Mouse (Mus musculus): ENCODE measurements around the gene Anp32b. TPM values are rescaled to one million over a fixed set of nuclear protein-coding genes. Genes with fewer than 3 reads are reported as not detected.

The Anp32b gene
- total RNA-seq (2021) = 10 to 100 TPM; 63.2 to 66.2 TPM
- long read RNA-seq, experiment 1, transcript Anp32b-201 (7 exons, 1,716 nt) = major isoform, 65 of 79 reads
- long read RNA-seq, experiment 1, partial matches to known transcripts = 0 of 79 reads
- long read RNA-seq, experiment 1, other reads (novel, unspliced or antisense) = 14 of 79 reads
- long read RNA-seq, experiment 2, transcript Anp32b-201 (7 exons, 1,716 nt) = major isoform, 58 of 72 reads
- long read RNA-seq, experiment 2, partial matches to known transcripts = 4 of 72 reads
- long read RNA-seq, experiment 2, other reads (novel, unspliced or antisense) = 10 of 72 reads

- peak; percentile 91 for DNase-seq (ENCODE audit: low spot score)
Observed at GRCm38 (mm10) chr4:46450519-46451131, at the start of gene Anp32b. Gene Anp32b, plus strand, starts transcription at chr4:46450902.

DNA sequence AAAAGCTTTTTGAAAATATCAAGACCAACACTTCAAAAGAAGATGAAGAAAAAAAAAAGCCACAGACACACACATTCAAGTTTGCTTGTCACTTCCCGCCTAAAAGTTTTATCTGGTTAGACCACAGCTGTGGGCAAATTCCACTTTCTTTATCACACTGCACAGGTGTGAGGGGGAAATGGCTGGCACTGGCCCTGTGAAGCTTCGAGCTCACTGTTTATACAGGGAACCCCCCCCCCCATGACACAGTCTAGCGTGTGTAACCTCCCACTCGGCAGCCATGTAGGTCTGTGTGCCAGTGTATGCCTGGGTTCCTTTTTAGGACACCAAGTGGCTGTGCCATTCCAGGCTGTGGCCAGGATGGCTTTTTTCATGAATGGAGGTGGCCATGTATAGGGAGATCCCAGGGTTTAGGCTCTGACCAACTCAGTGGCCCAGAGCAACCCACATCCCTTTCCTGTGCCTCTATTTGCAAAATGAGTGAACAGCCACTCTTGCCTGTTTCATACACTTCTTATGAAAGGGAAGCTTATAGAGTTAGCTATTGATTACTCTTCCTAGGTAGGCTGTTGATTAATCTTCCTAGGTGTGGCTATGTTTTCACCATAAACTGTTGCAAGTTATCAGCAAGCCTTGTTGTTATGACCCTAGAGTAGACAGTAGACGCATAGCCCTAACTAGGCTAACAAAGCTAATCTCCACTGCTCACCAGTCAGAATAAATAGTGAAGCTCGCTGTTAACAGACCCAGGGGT, 46.5 kb upstream of the Anp32b start:
- DNase-seq (ENCODE audit: low spot score) = no peak

GRCm38 (mm10) chr4:46406966-46407703, 43.6 kb upstream of the Anp32b start:
- no peak for DNase-seq (ENCODE audit: low spot score)

GRCm38 (mm10) chr4:46410677-46411076, 40.0 kb upstream of the Anp32b start:
- DNase-seq (ENCODE audit: low spot score) = no peak

GRCm38 (mm10) chr4:46411489-46411888, 39.2 kb upstream of the Anp32b start:
- no peak for DNase-seq (ENCODE audit: low spot score)

DNA sequence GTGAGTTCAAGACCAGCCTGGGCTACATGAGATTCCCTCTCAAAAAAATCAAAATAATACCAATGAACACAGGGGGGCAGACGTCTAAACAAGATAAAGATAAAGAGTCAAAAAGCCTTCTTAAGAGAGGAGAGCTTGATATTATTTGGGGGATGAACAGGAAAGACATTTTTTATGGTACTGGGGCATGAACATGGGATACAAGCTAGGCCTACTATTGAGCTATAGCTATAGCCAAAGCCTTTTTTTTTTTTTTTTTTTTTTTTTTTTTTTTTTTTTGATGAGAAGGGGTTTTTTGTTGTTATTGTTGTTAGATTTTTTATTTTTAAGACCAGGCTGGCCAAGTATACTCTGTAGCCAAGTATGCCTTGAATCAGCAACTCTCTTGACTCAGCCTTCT, 38.6 kb upstream of the Anp32b start:
- DNase-seq (ENCODE audit: low spot score) = no peak

GRCm38 (mm10) chr4:46413406-46413805, 37.3 kb upstream of the Anp32b start, which contains the start of gene Hemgn:
Gene Hemgn, minus strand, starts transcription at chr4:46413506.
- no peak for DNase-seq (ENCODE audit: low spot score)

GRCm38 (mm10) chr4:46417491-46417890, 33.2 kb upstream of the Anp32b start:
- no peak for DNase-seq (ENCODE audit: low spot score)

GRCm38 (mm10) chr4:46418851-46419250, 31.9 kb upstream of the Anp32b start:
- DNase-seq (ENCODE audit: low spot score) = no peak

- DNase-seq (ENCODE audit: low spot score) = no peak
Observed at GRCm38 (mm10) chr4:46422625-46423024, 28.1 kb upstream of the Anp32b start.

- no peak for DNase-seq (ENCODE audit: low spot score)
Observed at GRCm38 (mm10) chr4:46428903-46429499, 21.7 kb upstream of the Anp32b start.

GRCm38 (mm10) chr4:46432339-46433036, 18.2 kb upstream of the Anp32b start:
- no peak for DNase-seq (ENCODE audit: low spot score)

DNA sequence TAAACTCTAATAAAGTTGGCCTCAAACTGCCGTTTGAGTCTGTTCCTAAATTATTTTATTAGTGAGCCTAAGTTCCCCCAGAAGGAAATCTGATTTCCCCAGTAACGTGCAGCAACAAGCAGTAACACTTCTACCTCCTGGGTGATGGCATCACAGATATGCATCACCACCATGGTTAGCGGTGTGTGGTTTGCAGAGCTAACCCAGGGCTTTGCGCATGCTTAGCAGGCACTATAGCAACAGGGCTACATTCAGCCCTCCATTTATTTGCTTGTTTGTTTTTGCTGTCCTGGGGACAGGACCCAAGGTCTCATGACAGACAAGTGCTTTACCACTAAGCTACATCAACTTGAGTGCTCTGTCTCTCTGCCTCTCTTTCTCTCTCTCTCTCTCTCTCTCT, 8.2 kb upstream of the Anp32b start:
- no peak for DNase-seq (ENCODE audit: low spot score)

DNA sequence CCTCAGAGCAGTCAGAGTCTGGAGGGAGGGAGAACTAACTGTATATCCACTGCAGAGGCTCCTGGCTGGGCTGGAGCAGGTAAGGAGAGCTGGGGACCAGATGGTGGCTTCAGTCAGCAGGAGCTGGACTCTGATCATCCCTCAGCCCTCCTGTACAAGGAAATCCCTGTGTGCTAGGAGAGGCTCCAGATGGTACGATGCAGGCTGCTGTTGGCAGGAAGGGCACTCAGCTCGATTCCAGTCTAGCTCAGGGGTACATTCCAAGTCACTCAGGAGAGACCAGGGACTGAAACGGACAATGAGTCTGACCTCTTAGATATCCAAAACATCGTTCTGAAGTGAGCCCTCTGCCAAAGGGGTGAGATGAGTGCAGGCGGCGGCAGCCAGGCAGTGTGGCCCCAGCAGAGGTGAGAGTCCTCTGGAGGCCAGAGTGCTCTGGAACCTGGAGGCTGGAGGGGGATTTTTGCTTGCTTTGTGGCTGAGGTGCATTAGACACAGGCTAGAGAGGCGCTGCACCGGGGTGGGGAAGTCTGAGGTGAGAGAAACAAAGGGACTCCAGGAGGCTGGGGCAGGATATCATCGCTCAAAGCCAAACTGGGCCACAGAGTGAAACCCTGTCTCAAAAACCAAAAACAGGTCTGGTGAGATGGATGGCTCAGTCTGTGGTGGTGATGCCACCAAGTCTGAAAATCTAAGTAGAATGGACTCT, 5.3 kb upstream of the Anp32b start:
- DNase-seq (ENCODE audit: low spot score) = no peak

GRCm38 (mm10) chr4:46447461-46447860, 3.2 kb upstream of the Anp32b start:
- no peak for DNase-seq (ENCODE audit: low spot score)

DNA sequence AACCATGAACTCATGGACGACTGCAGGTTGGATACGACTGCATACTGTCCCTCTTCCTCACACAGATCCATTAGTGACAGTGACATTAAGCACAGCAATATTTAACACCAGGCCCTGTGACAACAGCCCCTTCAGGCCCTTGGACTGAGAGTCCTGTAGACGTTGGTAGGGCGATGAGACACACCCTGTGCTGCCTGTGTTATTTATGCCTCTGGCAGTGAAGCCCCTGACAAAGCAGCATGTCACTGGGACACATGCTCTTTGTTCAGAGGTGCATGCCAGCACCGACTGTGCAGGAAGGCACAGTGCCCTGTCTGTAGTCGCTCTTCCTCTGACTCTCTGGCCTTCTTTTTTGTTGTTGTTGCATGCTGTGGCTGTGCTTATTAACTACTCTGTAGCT, 1.8 kb upstream of the Anp32b start:
- no peak for DNase-seq (ENCODE audit: low spot score)

DNA sequence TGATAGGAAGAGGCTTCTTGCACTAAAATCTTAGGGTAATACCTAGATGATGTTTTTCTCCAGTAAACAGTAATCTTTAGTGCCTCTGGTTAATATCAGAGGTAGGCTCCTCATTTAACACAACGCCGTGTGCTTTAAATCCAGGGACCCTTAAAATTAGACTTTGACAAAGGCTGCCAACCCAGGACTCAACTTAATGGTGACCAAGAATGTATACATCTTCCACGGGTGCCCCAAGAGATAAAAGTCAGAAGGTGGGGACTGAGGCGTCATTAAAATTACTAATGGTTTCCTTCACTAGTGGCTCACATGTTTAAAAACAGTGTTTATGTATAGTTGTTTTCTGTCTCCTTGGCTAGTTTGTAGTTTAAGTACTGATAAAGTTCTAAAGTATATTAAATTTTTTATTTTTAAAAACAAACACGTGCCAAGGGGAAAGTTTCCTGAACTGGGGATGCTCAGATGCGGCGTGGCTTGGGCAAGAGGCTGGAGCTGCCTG, 633 bp upstream of the Anp32b start:
- no peak for DNase-seq (ENCODE audit: low spot score)

GRCm38 (mm10) chr4:46451240-46451757, 597 bp downstream of the Anp32b start:
- peak; percentile 71 for DNase-seq (ENCODE audit: low spot score)

DNA sequence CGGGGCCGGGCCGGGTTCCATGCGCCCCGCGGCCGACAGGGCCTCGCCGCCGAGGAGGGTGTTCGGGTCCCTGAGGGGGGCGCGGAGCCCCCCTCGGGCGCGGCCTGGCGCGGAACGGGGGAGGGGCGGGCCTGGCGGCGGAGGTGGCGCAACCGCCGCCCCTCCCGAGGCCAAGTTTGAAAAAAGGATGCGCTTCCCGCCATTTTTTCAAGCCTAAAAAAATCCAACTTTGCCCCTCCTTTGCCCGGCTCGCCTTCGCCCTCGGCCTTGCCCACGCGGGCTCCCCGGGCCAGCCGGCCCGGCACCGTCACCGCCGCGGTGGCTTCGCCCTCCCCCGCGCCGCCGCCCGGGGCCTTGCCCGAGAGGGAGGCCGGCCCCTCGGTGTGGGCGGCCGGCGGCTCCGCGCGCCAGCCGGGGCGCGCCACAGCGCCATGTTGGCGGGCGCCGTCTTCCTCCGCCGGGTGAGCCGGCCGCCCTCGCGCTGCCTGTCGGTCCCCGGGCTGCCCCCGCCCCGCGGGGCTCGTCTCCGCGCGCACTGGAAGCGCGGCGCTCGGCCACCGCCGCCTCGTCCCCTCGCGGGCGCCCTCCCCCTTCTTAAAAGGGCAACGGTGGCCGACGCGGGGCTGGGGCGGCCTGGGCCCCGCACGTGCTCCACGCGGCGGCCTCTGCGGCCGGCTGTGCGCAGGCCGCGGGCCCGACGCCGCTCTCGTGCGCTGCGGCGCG, 1.2 kb downstream of the Anp32b start:
- peak; percentile 67 for DNase-seq (ENCODE audit: low spot score)
